Mouse (Mus musculus) ES-E14 (cell line): ENCODE results near the gene Pdlim1. TPM values are rescaled to one million over a fixed set of nuclear protein-coding genes. Genes with fewer than 3 reads are reported as not detected.

Experiments
- DNase-seq: peaks from one replicate; pipeline ENCODE4 v3.0.0-alpha.2; 2013; ENCODE audit warnings: low read depth, low spot score
- H3K27ac ChIP-seq: 2 replicates; pipeline ENCODE4 v1.5.1; 2012; ENCODE audit warnings: low read depth, mild to moderate bottlenecking, low read length, moderate library complexity, mixed read lengths; ENCODE audit not compliant: poor library complexity, insufficient read depth, severe bottlenecking
- H3K36me3 ChIP-seq: 2 replicates; pipeline ENCODE4 v1.6.1; 2012; ENCODE audit warnings: mild to moderate bottlenecking, low read length, moderate library complexity, mixed read lengths; ENCODE audit not compliant: control insufficient read depth, poor library complexity, insufficient read depth, severe bottlenecking
- H3K4me1 ChIP-seq, 2 experiments: fragments of 150-350 bp in 1 of 2; sonication (generic) in 1 of 2; 2 replicates each; pipeline ENCODE4 v1.6.1; 2012; ENCODE audit warnings: low read length in 2 of 2, mild to moderate bottlenecking in 1 of 2, mixed read lengths in 1 of 2; ENCODE audit not compliant: control insufficient read depth in 2 of 2, insufficient read depth in 2 of 2, poor library complexity in 1 of 2
- H3K4me3 ChIP-seq, 2 experiments: fragments of 150-350 bp in 1 of 2; sonication (generic) in 1 of 2; 2 replicates each; pipeline ENCODE4 v1.5.1; 2012; ENCODE audit warnings: low read length in 2 of 2, low read depth in 1 of 2, mild to moderate bottlenecking in 1 of 2, mixed read lengths in 1 of 2; ENCODE audit not compliant: insufficient read depth in 1 of 2, poor library complexity in 1 of 2, severe bottlenecking in 1 of 2
- H3K9ac ChIP-seq: 2 replicates; pipeline ENCODE4 v1.6.1; 2012; ENCODE audit warnings: low read depth, mild to moderate bottlenecking, low read length, mixed read lengths; ENCODE audit not compliant: poor library complexity, insufficient read depth, severe bottlenecking
- H3K9me3 ChIP-seq: fragments of 150-350 bp; sonication (generic); 2 replicates; pipeline ENCODE4 v1.6.1; 2012; ENCODE audit warnings: low read depth, mild to moderate bottlenecking, low read length; ENCODE audit not compliant: control insufficient read depth, insufficient read depth
- CHD2 ChIP-seq: IDR thresholded peaks from 2 replicates; pipeline ENCODE4 v1.6.1; 2014; ENCODE audit warnings: mild to moderate bottlenecking, low read depth, low read length, inconsistent platforms
- HCFC1 ChIP-seq: IDR thresholded peaks from 2 replicates; pipeline ENCODE4 v1.6.1; 2012; ENCODE audit warnings: low read length, inconsistent platforms, borderline replicate concordance; ENCODE audit not compliant: insufficient read depth
- MAFK ChIP-seq: IDR thresholded peaks from 2 replicates; pipeline ENCODE4 v1.6.1; 2014; ENCODE audit warnings: mild to moderate bottlenecking, low read depth, low read length, inconsistent platforms; ENCODE audit not compliant: insufficient read depth
- ZC3H11A ChIP-seq: IDR thresholded peaks from 2 replicates; pipeline ENCODE4 v1.6.1; 2012; ENCODE audit warnings: low read depth, mild to moderate bottlenecking, inconsistent platforms, low read length, borderline replicate concordance
- ZNF384 ChIP-seq: IDR thresholded peaks from 2 replicates; pipeline ENCODE4 v1.6.1; 2012; ENCODE audit warnings: low read depth, low read length, inconsistent platforms
- in situ Hi-C, 2 experiments: fragments of 600-800 bp; cut with MboI; formaldehyde crosslinking; loops; one replicate each; pipeline ENCODE4 v1.15.1; 2025; ENCODE audit warnings: low sequenced_read_pairs in 2 of 2, inconsistent platforms in 1 of 2; ENCODE audit not compliant: unreplicated experiment in 2 of 2
- total RNA-seq: library from RNA; depleted of rRNA; stranded (reverse); fragments of 300-350 nt; gene quantifications from 2 replicates; pipeline ENCODE4 v1.2.3, GENCODE M21; 2012

Pdlim1 gene
- total RNA-seq, 1 experiment = 59.7 TPM

GRCm38 (mm10) chr19:40255561-40255960, 16.1 kb downstream of the Pdlim1 start:
- no peak for DNase-seq
- Histone ChIP-seq H3K4me3 (no peak overlapping the region), H3K27ac (no peak overlapping the region), H3K36me3 (peaks cover 7% of the 10 kb centered on the region), H3K4me1 (0 out of 4 replicates have a peak, but pooled peaks cover 0 to 4% of the 10 kb centered on the region in 2 experiments), H3K9me3 (no peaks in the 10 kb centered on the region), H3K9ac (no peak overlapping the region)
- TF ChIP-seq CHD2 = no peak
- no peak for TF ChIP-seq ZNF384
- no peak for TF ChIP-seq MAFK
- TF ChIP-seq HCFC1 = no peak
- in situ Hi-C loops = no loop called here

- Histone ChIP-seq H3K4me3 (no peak overlapping the region), H3K9me3 (no peaks in the 10 kb centered on the region), H3K4me1 (0 out of 4 replicates have a peak, but pooled peaks cover 0 to 4% of the 10 kb centered on the region in 2 experiments), H3K27ac (no peak overlapping the region), H3K36me3 (peaks cover 7% of the 10 kb centered on the region), H3K9ac (no peak overlapping the region)
- TF ChIP-seq ZNF384 (no peak), ZC3H11A (no peak), HCFC1 (no peak), MAFK (no peak), CHD2 (no peak)
- DNase-seq = no peak
- in situ Hi-C loops = no loop called here
These were observed 16.9 kb downstream of the Pdlim1 start for GRCm38 (mm10) chr19:40254741-40255140.

DNA sequence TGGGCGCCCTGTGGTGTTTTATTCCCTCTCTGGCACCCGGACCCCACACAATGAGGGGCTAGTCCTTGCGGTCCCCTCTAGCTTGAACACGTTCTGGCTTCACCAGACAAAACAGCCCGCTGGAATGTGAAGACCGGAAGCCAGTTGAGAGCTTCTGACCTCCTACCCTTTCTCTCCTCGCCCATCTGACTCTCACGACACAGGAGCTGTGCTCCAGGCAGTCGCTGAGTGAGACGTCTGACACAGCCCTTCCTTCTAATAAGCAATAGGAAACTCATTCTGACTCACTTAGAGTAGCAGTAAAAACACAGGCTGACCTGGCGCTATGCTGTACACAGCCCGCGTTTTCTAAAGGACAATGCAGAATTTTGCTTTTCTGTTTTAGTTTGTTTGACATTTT, 17.9 kb downstream of the Pdlim1 start:
- Histone ChIP-seq H3K36me3 (peaks cover 9% of the 10 kb centered on the region), H3K9ac (no peak overlapping the region), H3K4me1 (0 out of 4 replicates have a peak, but pooled peaks cover 0 to 4% of the 10 kb centered on the region in 2 experiments), H3K27ac (no peak overlapping the region), H3K9me3 (no peaks in the 10 kb centered on the region), H3K4me3 (no peak overlapping the region)
- TF ChIP-seq HCFC1 (no peak), ZNF384 (no peak), MAFK (no peak), ZC3H11A (no peak), CHD2 (no peak)
- in situ Hi-C loops = no loop called here
- no peak for DNase-seq

GRCm38 (mm10) chr19:40251115-40251514, 20.5 kb downstream of the Pdlim1 start:
- Histone ChIP-seq H3K9me3 (no peaks in the 10 kb centered on the region), H3K36me3 (peaks cover 14% of the 10 kb centered on the region), H3K27ac (no peak overlapping the region), H3K4me1 (no peaks in the 10 kb centered on the region), H3K9ac (no peak overlapping the region), H3K4me3 (no peak overlapping the region)
- no peak for DNase-seq
- no peak for TF ChIP-seq ZC3H11A
- TF ChIP-seq ZNF384 = no peak
- no peak for TF ChIP-seq HCFC1
- no peak for TF ChIP-seq CHD2
- no peak for TF ChIP-seq MAFK
- in situ Hi-C loops = no loop called here

GRCm38 (mm10) chr19:40249352-40249751, 22.3 kb downstream of the Pdlim1 start:
- Histone ChIP-seq H3K27ac (no peak overlapping the region), H3K9me3 (no peaks in the 10 kb centered on the region), H3K9ac (no peak overlapping the region), H3K36me3 (peaks cover 14% of the 10 kb centered on the region), H3K4me1 (no peaks in the 10 kb centered on the region), H3K4me3 (no peak overlapping the region)
- TF ChIP-seq ZC3H11A (no peak), CHD2 (no peak), HCFC1 (no peak), ZNF384 (no peak)
- DNase-seq = no peak
- in situ Hi-C loops = loop anchor here in 1 of 2 experiments (25.0 kb wide), 1 partner anchor 1262 kb away; no protein-coding TSS in a partner anchor
